Mouse (Mus musculus): ENCODE data around the gene Synpo2. TPM values are rescaled to one million over a fixed set of nuclear protein-coding genes. Genes with fewer than 3 reads are reported as not detected.
"Not testable (repeated sequence)": the region's sequence is repeated elsewhere in the genome, so short reads cannot be mapped to it uniquely, and the experiment has no call there.

Gene Synpo2
- polyA plus RNA-seq, 2 experiments = 0.03 to 0.04 TPM

GRCm38 (mm10) chr3:123130314-123131150 is 105.4 kb downstream of the Synpo2 start:
- TF ChIP-seq EP300 (IDR thresholded peaks at IDR 0.05; ENCODE audit: low read depth) (no peak), CTCF (IDR thresholded peaks at IDR 0.05; ENCODE audit: low read depth) (no peak)
- ATAC-seq (ENCODE audit: insufficient read depth) (no peak), DNase-seq (ENCODE audit: low read depth in 3 of 3, low spot score in 3 of 3) (no peak)
- WGBS (ENCODE audit: insufficient replicate concordance) = 63% methylated on average over 14 of the region's 14 CpGs
- no peaks in the 10 kb centered on the region for H3K27me3 ChIP-seq (ENCODE audit: control insufficient read depth, insufficient read depth, low read length)
- H3K9me3 ChIP-seq (ENCODE audit: control insufficient read depth, low read length) = no peaks in the 10 kb centered on the region
- H3K4me2 ChIP-seq (ENCODE audit: low read depth) = no peak overlapping the region
- H3K27ac ChIP-seq = no peak overlapping the region
- no peak overlapping the region for H3K9ac ChIP-seq (replicated peaks)
- H3K4me3 ChIP-seq (ENCODE audit: insufficient read depth in 1 of 2, low read depth in 2 of 2, low read length in 2 of 2) = no peak overlapping the region
- H3K36me3 ChIP-seq (replicated peaks; ENCODE audit: control insufficient read depth, insufficient read depth, low read depth) = no peaks in the 10 kb centered on the region
- H3K4me1 ChIP-seq (replicated peaks; ENCODE audit: control insufficient read depth in 2 of 2, insufficient read depth in 2 of 2, low read length in 1 of 2) = no peaks in the 10 kb centered on the region

GRCm38 (mm10) chr3:123128781-123129180 is 107.2 kb downstream of the Synpo2 start:
- no peak overlapping the region for H3K9ac ChIP-seq (replicated peaks)
- 70% methylated on average over 8 of the region's 8 CpGs for WGBS (ENCODE audit: insufficient replicate concordance)
- no peak overlapping the region for H3K27ac ChIP-seq
- H3K36me3 ChIP-seq (replicated peaks; ENCODE audit: control insufficient read depth, insufficient read depth, low read depth) = no peaks in the 10 kb centered on the region
- H3K4me1 ChIP-seq (replicated peaks; ENCODE audit: control insufficient read depth in 2 of 2, insufficient read depth in 2 of 2, low read length in 1 of 2) = no peaks in the 10 kb centered on the region
- DNase-seq (ENCODE audit: low read depth in 3 of 3, low spot score in 3 of 3) (no peak), ATAC-seq (ENCODE audit: insufficient read depth) (no peak)
- no peak overlapping the region for H3K4me3 ChIP-seq (ENCODE audit: insufficient read depth in 1 of 2, low read depth in 2 of 2, low read length in 2 of 2)
- H3K27me3 ChIP-seq (ENCODE audit: control insufficient read depth, insufficient read depth, low read length) = no peaks in the 10 kb centered on the region
- no peak overlapping the region for H3K4me2 ChIP-seq (ENCODE audit: low read depth)
- no peaks in the 10 kb centered on the region for H3K9me3 ChIP-seq (ENCODE audit: control insufficient read depth, low read length)
- TF ChIP-seq CTCF (IDR thresholded peaks at IDR 0.05; ENCODE audit: low read depth) = no peak
- TF ChIP-seq EP300 (IDR thresholded peaks at IDR 0.05; ENCODE audit: low read depth) = no peak

GRCm38 (mm10) chr3:123128091-123128490 is 107.9 kb downstream of the Synpo2 start:
- Histone ChIP-seq H3K4me1 (replicated peaks; ENCODE audit: control insufficient read depth in 2 of 2, insufficient read depth in 2 of 2, low read length in 1 of 2) (no peaks in the 10 kb centered on the region), H3K36me3 (replicated peaks; ENCODE audit: control insufficient read depth, insufficient read depth, low read depth) (no peaks in the 10 kb centered on the region), H3K27me3 (ENCODE audit: control insufficient read depth, insufficient read depth, low read length) (no peaks in the 10 kb centered on the region), H3K9ac (replicated peaks) (no peak overlapping the region), H3K4me3 (ENCODE audit: insufficient read depth in 1 of 2, low read depth in 2 of 2, low read length in 2 of 2) (no peak overlapping the region), H3K27ac (no peak overlapping the region), H3K4me2 (ENCODE audit: low read depth) (no peak overlapping the region), H3K9me3 (ENCODE audit: control insufficient read depth, low read length) (no peaks in the 10 kb centered on the region)
- ATAC-seq (ENCODE audit: insufficient read depth) (no peak), DNase-seq (ENCODE audit: low read depth in 3 of 3, low spot score in 3 of 3) (no peak)
- TF ChIP-seq EP300 (IDR thresholded peaks at IDR 0.05; ENCODE audit: low read depth) (no peak), CTCF (IDR thresholded peaks at IDR 0.05; ENCODE audit: low read depth) (no peak)
- WGBS (ENCODE audit: insufficient replicate concordance) = 66% methylated on average over 7 of the region's 7 CpGs

DNA sequence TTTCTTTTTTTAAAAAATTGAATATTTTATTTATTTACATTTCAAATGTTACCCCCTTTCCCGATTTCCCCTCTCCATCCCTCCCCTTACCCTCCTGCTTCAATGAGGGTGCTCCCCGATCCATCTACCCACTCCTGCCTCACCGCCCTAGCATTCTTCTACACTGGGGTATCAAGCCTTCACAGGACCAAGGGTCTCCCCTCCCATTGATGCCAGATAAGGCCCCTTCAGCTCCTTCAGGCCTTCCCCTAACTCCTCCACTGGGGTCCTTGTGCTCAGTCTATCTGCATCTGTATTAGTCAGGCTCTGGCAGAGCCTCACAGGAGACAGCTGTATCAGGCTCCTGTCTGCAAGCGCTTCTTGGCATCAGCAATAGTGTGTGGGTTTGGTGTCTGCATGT is 109.2 kb downstream of the Synpo2 start:
- H3K4me3 ChIP-seq (ENCODE audit: insufficient read depth in 1 of 2, low read depth in 2 of 2, low read length in 2 of 2); H3K27ac ChIP-seq; H3K9ac ChIP-seq (replicated peaks); H3K4me1 ChIP-seq (replicated peaks; ENCODE audit: control insufficient read depth in 2 of 2, insufficient read depth in 2 of 2, low read length in 1 of 2); H3K27me3 ChIP-seq (ENCODE audit: control insufficient read depth, insufficient read depth, low read length); H3K9me3 ChIP-seq (ENCODE audit: control insufficient read depth, low read length); DNase-seq (ENCODE audit: low read depth in 3 of 3, low spot score in 3 of 3); H3K36me3 ChIP-seq (replicated peaks; ENCODE audit: control insufficient read depth, insufficient read depth, low read depth); H3K4me2 ChIP-seq (ENCODE audit: low read depth); ATAC-seq (ENCODE audit: insufficient read depth): not testable (repeated sequence)
- 51% methylated on average over 4 of the region's 4 CpGs for WGBS (ENCODE audit: insufficient replicate concordance)

GRCm38 (mm10) chr3:123123817-123124216 is 112.1 kb downstream of the Synpo2 start:
- no peaks in the 10 kb centered on the region for H3K4me1 ChIP-seq (replicated peaks; ENCODE audit: control insufficient read depth in 2 of 2, insufficient read depth in 2 of 2, low read length in 1 of 2)
- WGBS (ENCODE audit: insufficient replicate concordance) = 70% methylated on average over 8 of the region's 8 CpGs
- H3K27me3 ChIP-seq (ENCODE audit: control insufficient read depth, insufficient read depth, low read length) = no peaks in the 10 kb centered on the region
- TF ChIP-seq EP300 (IDR thresholded peaks at IDR 0.05; ENCODE audit: low read depth) = no peak
- TF ChIP-seq CTCF (IDR thresholded peaks at IDR 0.05; ENCODE audit: low read depth) = no peak
- no peak overlapping the region for H3K4me3 ChIP-seq (ENCODE audit: insufficient read depth in 1 of 2, low read depth in 2 of 2, low read length in 2 of 2)
- H3K27ac ChIP-seq = no peak overlapping the region
- no peak overlapping the region for H3K9ac ChIP-seq (replicated peaks)
- H3K9me3 ChIP-seq (ENCODE audit: control insufficient read depth, low read length) = no peaks in the 10 kb centered on the region
- ATAC-seq (ENCODE audit: insufficient read depth) = no peak
- no peak for DNase-seq (ENCODE audit: low read depth in 3 of 3, low spot score in 3 of 3)
- no peak overlapping the region for H3K4me2 ChIP-seq (ENCODE audit: low read depth)
- H3K36me3 ChIP-seq (replicated peaks; ENCODE audit: control insufficient read depth, insufficient read depth, low read depth) = no peaks in the 10 kb centered on the region

Measured in liver, embryonic 14.5 days (tissue).